Mouse (Mus musculus): ENCODE data around the gene Olfr1307.

The Olfr1307 gene

DNA sequence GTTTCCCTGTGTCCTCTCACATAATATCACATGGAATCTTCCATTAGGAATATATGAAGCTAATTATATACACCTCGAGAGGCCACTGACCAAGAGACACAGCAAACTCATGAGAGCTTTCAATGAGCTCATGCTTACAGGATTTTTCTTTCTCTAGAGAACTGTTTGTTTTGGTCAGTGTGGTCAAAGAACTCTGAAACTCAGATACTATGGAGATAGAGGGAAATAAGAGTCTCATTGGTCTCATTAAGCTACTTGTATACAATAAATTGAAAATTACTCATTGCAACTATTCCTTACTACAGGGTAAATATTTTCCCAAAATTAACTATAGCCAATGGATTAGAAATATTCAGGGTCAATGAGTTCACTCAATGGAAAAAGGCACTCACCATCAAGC lies at the start of gene Olfr1307:
TSS of gene Olfr1307 (minus strand) at position 101 of the 400 bp plus-strand sequence.
- no peak for DNase-seq (ENCODE audit: low read depth, low spot score)

DNA sequence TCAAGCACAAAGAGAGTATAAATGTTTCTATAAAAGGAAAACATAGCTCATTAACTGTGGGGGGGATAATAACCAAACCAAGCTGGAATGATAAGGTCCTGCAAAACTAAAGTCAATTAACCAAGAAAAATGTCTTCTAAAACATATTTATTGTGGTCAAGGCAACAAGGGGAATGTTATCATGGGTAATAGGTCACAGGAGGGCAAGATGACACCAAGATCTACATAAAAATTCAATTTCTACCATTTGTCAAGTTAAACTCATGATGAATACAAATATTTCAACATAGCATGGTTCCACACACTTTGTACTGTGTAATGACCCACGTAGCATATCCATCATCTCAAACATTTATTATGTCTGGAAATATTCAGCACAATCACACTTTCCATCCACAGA lies 40.9 kb upstream of the Olfr1307 start, which contains the start of gene Olfr1309:
TSS of gene Olfr1309 (minus strand) at position 101 of the 400 bp plus-strand sequence.
- DNase-seq (ENCODE audit: low read depth, low spot score) = no peak

DNA sequence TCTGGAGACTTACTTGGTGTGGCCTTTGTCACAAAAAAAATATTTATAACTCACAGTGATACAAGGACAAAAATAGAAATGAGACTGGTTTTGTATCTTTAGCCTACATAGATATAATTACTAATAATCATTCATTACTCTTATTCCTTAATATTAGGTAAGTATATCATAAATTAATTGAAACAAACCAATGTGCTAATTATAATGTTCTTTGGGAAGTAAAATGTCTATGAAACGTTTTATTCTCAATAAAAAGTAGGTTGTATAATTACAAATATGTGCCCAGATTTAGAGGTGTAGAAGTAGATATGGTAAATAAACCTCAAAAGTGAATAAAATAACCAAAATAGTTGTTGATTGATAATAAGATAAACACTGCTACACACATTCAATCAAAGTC lies 15.6 kb upstream of the Olfr1307 start, which contains the start of gene Olfr1308:
TSS of gene Olfr1308 (minus strand) at position 101 of the 400 bp plus-strand sequence.
- DNase-seq (ENCODE audit: low read depth, low spot score) = no peak

DNA sequence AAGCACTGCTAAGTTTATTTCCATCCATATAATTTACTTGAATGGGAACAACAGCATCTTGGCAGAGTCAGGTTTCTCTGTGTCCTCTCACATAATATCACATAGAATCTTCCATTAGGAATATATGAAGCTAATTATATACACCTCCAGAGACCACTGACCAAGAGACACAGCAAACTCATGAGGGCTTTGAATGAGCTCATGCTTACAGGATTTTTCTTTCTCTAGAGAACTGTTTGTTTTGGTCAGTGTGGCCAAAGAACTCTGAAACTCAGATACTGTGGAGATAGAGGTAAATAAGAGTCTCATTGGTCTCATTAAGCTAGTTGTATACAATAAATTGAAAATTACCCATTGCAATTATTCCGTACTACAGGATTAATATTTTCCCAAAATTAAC lies 33.1 kb downstream of the Olfr1307 start, which contains the start of gene Olfr1306:
TSS of gene Olfr1306 (minus strand) at position 101 of the 400 bp plus-strand sequence.
- no peak for DNase-seq (ENCODE audit: low read depth, low spot score)
